In genomic region chr4:41464345-41465286, GRCm38 (mm10) we compare ENCODE assay signal across 8 mouse cellular contexts. TPM values are rescaled to one million over a fixed set of nuclear protein-coding genes. Genes with fewer than 3 reads are reported as not detected.
DNase-seq lines count a peak whose midpoint lies in the region; ATAC-seq lines count a peak whose summit lies in the region.

Gene Kif24, minus strand, starts transcription at chr4:41464887.
Gene Nudt2, plus strand, starts transcription at chr4:41465151.

- H3K36me3 ChIP-seq in hindbrain, embryonic 16.5 days (ENCODE audit: control insufficient read depth, insufficient read depth, low read length), result no peaks in the 10 kb centered on the region
- H3K36me3 ChIP-seq in macrophage (ENCODE audit: inconsistent target), result no peaks in the 10 kb centered on the region

- peaks cover 36% of the 10 kb centered on the region for H3K79me2 ChIP-seq in macrophage (ENCODE audit: inconsistent target)

- H3K27me3 ChIP-seq in hindbrain, embryonic 16.5 days (replicated peaks; ENCODE audit: control insufficient read depth, insufficient read depth, low read length), result no peaks in the 10 kb centered on the region

- peak within 1 kb of the TSS; percentile 78 for H3K4me3 ChIP-seq in hindbrain, embryonic 16.5 days (ENCODE audit: low read length)
- peak within 1 kb of the TSS; percentile 76 for H3K4me3 ChIP-seq in macrophage (ENCODE audit: inconsistent target)

- DNase-seq in WW6 (ENCODE audit: low read depth, low spot score), result peak; percentile 98
- peak; percentile 92 to 97 for DNase-seq in cerebellum, postnatal 4 days (ENCODE audit: low spot score in 2 of 2)
- DNase-seq in gastrocnemius, adult 18-20 months (ENCODE audit: low spot score), result peak; percentile 99
- peak; percentile 96 to 98 for DNase-seq in left cerebral cortex, adult 18-20 months (ENCODE audit: low spot score in 2 of 2)
- peak; percentile 99 for DNase-seq in right cerebral cortex, adult 18-20 months
- DNase-seq in urinary bladder, postnatal 10 days (ENCODE audit: low spot score), result peak; percentile 89

- peak within 1 kb of the TSS; percentile 79 for H3K27ac ChIP-seq in hindbrain, embryonic 16.5 days (ENCODE audit: low read depth, low read length)
- peak within 1 kb of the TSS; percentile 69 for H3K27ac ChIP-seq in macrophage

- peaks cover 9% of the 10 kb centered on the region for H3K4me1 ChIP-seq in hindbrain, embryonic 16.5 days (ENCODE audit: control insufficient read depth, insufficient read depth, low read depth, low read length)

- H3K9ac ChIP-seq in hindbrain, embryonic 16.5 days (ENCODE audit: low read depth, low read length), result peak within 1 kb of the TSS; percentile 83

- H3K4me2 ChIP-seq in hindbrain, embryonic 16.5 days (ENCODE audit: low read length), result peak within 1 kb of the TSS; percentile 72

- peak; percentile 99 for ATAC-seq in hindbrain, embryonic 16.5 days

- H3K9me3 ChIP-seq in hindbrain, embryonic 16.5 days (ENCODE audit: control insufficient read depth, low read length), result no peaks in the 10 kb centered on the region

- WGBS in hindbrain, embryonic 16.5 days, result under 1% methylated on average over 69 of the region's 70 CpGs
- WGBS in macrophage (ENCODE audit: missing documents), result 1% methylated on average over 69 of the region's 70 CpGs

RNA-seq across cellular contexts. Expression of gene Kif24, which starts in this region (rescaled TPM):
- total RNA-seq in gastrocnemius, adult 18-20 months (2021), result under 1 TPM; 0.21 to 0.32 TPM
- 2.4 and 2.8 TPM in 2 replicates for polyA plus RNA-seq in hindbrain, embryonic 16.5 days (2015; fragmentation: Nextera tagmentation; extraction: Ambion mirVana)
- total RNA-seq in left cerebral cortex, adult 18-20 months (2021), result 1 to 10 TPM in 1 of 2 experiments, under 1 TPM in 1; 0.49 to 1.2 TPM
- total RNA-seq in macrophage (2018; cell fraction: chromatin; rRNA removed), result 10 to 100 TPM in 16 of 26 experiments, 1 to 10 TPM in 10; 1.3 to 32.3 (median 13.8) TPM
- total RNA-seq in macrophage (2018; cell fraction: cytosol; rRNA removed), result 1 to 10 TPM in 24 of 26 experiments, under 1 TPM in 2; 0.72 to 4.0 (median 2.1) TPM
- 10 to 100 TPM in 4 of 26 experiments, 1 to 10 TPM in 21, under 1 TPM in 1; 0.75 to 24.9 (median 7.6) TPM for total RNA-seq in macrophage (2018; cell fraction: nucleus; rRNA removed)
- polyA plus RNA-seq in macrophage (2018), result 1.0 to 3.9 TPM (median 1.4 TPM) in 3 replicates

RNA-seq across cellular contexts. Expression of gene Nudt2, which starts in this region (rescaled TPM):
- total RNA-seq in gastrocnemius, adult 18-20 months (2021), result 10 to 100 TPM; 26.5 to 28.8 TPM
- 74.1 and 76.8 TPM in 2 replicates for polyA plus RNA-seq in hindbrain, embryonic 16.5 days (2015; fragmentation: Nextera tagmentation; extraction: Ambion mirVana)
- total RNA-seq in left cerebral cortex, adult 18-20 months (2021), result 10 to 100 TPM; 31.9 to 33.9 TPM
- 1 to 10 TPM in 19 of 26 experiments, under 1 TPM in 1, not detected in 6; 0.98 to 8.9 (median 3.0) TPM for total RNA-seq in macrophage (2018; cell fraction: chromatin; rRNA removed)
- total RNA-seq in macrophage (2018; cell fraction: cytosol; rRNA removed), result 10 to 100 TPM; 18.2 to 36.5 (median 25.3) TPM
- 10 to 100 TPM in 4 of 26 experiments, 1 to 10 TPM in 21, not detected in 1; 1.4 to 12.9 (median 3.9) TPM for total RNA-seq in macrophage (2018; cell fraction: nucleus; rRNA removed)
- 26.0 to 42.5 TPM (median 28.9 TPM) in 3 replicates for polyA plus RNA-seq in macrophage (2018)

Comparison
In these comparisons a context has a peak if more than half of its experiments do, and no peak if none do; other contexts are left out.
1. Peak in every context shown above with its lines: DNase-seq, ATAC-seq, H3K4me3 ChIP-seq and H3K27ac ChIP-seq.